Mouse (Mus musculus) embryonic fibroblast, embryonic 13.5 days (primary cell): ENCODE measurements around the gene Faim.

Experiments
- CTCF ChIP-seq: IDR thresholded peaks from 2 replicates; pipeline ENCODE4 v1.5.1; 2011; ENCODE audit warnings: mild to moderate bottlenecking, control low read depth, low read length, moderate library complexity, borderline replicate concordance; ENCODE audit not compliant: insufficient read depth
- POLR2A ChIP-seq: IDR thresholded peaks from 2 replicates; pipeline ENCODE4 v1.6.1; 2011; ENCODE audit warnings: low read depth, mild to moderate bottlenecking, control low read depth, low read length, moderate library complexity

DNA sequence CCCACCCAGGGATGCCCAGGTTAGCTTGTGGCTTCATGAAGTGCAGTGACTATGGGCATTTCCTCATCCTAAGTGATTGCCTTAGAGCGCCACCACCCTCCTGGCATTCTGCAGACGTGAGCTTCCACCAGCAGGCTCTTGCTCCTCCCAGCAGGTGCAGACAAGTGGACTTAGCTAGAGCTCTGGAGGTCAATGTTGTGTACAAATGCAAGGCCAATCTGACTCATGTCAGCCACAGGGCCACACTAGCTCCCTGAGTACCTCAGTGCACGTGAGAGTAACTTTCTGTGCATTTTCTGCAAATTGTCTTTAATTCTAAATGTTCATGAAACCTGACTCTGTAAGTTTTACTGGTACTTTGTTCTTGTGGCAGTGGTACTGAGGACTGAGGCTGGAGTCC is 30.1 kb downstream of the Faim start:
- TF ChIP-seq CTCF (no peak), POLR2A (no peak)
